Mouse (Mus musculus) heart, embryonic 15.5 days (tissue): Measurements from ENCODE around the gene Fa2h. TPM values are rescaled to one million over a fixed set of nuclear protein-coding genes. Genes with fewer than 3 reads are reported as not detected.

ENCODE experiments used
- ATAC-seq: fragments of 200-750 bp; cut with Nextera tagmentation; replicated peaks from 2 replicates; pipeline ENCODE4 v1.8.0; 2017; ENCODE audit warnings: low read depth, moderate TSS enrichment; ENCODE audit not compliant: insufficient number of reproducible peaks, insufficient read depth, low FRiP score
- H3K27ac ChIP-seq: fragments of 300-500 bp; sonication (generic); 2 replicates; pipeline ENCODE4 v1.5.1; 2015; ENCODE audit warnings: mild to moderate bottlenecking, inconsistent platforms
- H3K27me3 ChIP-seq: fragments of 300-500 bp; sonication (generic); 2 replicates; pipeline ENCODE4 v1.6.1; 2015; ENCODE audit warnings: inconsistent platforms
- H3K36me3 ChIP-seq: fragments of 300-500 bp; sonication (generic); 2 replicates; pipeline ENCODE4 v1.6.1; 2015; ENCODE audit warnings: mild to moderate bottlenecking, inconsistent platforms
- H3K4me1 ChIP-seq: fragments of 300-500 bp; sonication (generic); replicated peaks from 2 replicates; pipeline ENCODE4 v1.6.1; 2015; ENCODE audit warnings: inconsistent platforms
- H3K4me2 ChIP-seq: fragments of 300-500 bp; sonication (generic); 2 replicates; pipeline ENCODE4 v1.6.1; 2015; ENCODE audit warnings: inconsistent platforms, mild to moderate bottlenecking, moderate library complexity
- H3K4me3 ChIP-seq: fragments of 300-500 bp; sonication (generic); 2 replicates; pipeline ENCODE4 v1.5.1; 2015; ENCODE audit warnings: mild to moderate bottlenecking, inconsistent platforms
- H3K9ac ChIP-seq: fragments of 300-500 bp; sonication (generic); 2 replicates; pipeline ENCODE4 v1.6.1; 2015; ENCODE audit warnings: mild to moderate bottlenecking, inconsistent platforms
- H3K9me3 ChIP-seq: fragments of 300-500 bp; sonication (generic); replicated peaks from 2 replicates; pipeline ENCODE4 v1.6.1; 2016; ENCODE audit warnings: inconsistent platforms
- WGBS: fragments of 180-500 bp; shearing (Covaris S2); methylation state at CpG from one replicate; pipeline ENCODE4 v1.1.7; 2015; ENCODE audit warnings: mixed read lengths; 5-methylcytosine and 5-hydroxymethylcytosine counted together
- polyA plus RNA-seq: library from polyadenylated mRNA; unstranded; fragments of >200 nt; fragmentation: Nextera tagmentation; extraction: Ambion mirVana; gene quantifications from 2 replicates; pipeline ENCODE4 v1.2.1, GENCODE M21; 2015

The Fa2h gene
- polyA plus RNA-seq, 1 experiment from 2014 or later: not detected

GRCm38 (mm10) chr8:111299363-111299820 is 94.2 kb downstream of the Fa2h start:
- H3K4me3 ChIP-seq: peak overlapping the region; percentile 68
- peak overlapping the region; percentile 89 for H3K27ac ChIP-seq
- peaks cover 9% of the 10 kb centered on the region for H3K4me1 ChIP-seq
- no peaks in the 10 kb centered on the region for H3K27me3 ChIP-seq
- no peaks in the 10 kb centered on the region for H3K9me3 ChIP-seq
- H3K36me3 ChIP-seq: peaks cover 17% of the 10 kb centered on the region
- under 1% methylated on average over 28 of the region's 28 CpGs for WGBS
- ATAC-seq: 0 out of 2 replicates have a peak, but pooled peaks have one; percentile 8
- peak overlapping the region; percentile 78 for H3K9ac ChIP-seq
- H3K4me2 ChIP-seq: peak overlapping the region; percentile 64

GRCm38 (mm10) chr8:111298011-111298410 is 95.6 kb downstream of the Fa2h start:
- WGBS: 73% methylated on average over 1 of the region's 1 CpGs
- Histone ChIP-seq H3K4me2 (peak overlapping the region; percentile 64), H3K27ac (no peak overlapping the region), H3K4me3 (0 out of 2 replicates have a peak overlapping the region, but pooled peaks have one; percentile 68), H3K4me1 (peaks cover 9% of the 10 kb centered on the region), H3K9ac (no peak overlapping the region), H3K9me3 (no peaks in the 10 kb centered on the region), H3K36me3 (peaks cover 31% of the 10 kb centered on the region), H3K27me3 (no peaks in the 10 kb centered on the region)
- no peak for ATAC-seq

Other genes with a start within 250 kb of the Fa2h start
- 50.8 and 64.1 TPM in 2 replicates for gene Glg1, start 134.6 kb downstream of the Fa2h start, polyA plus RNA-seq
- 28.8 and 38.9 TPM in 2 replicates for gene Rfwd3, start 93.6 kb downstream of the Fa2h start, polyA plus RNA-seq
- 3.6 and 3.8 TPM in 2 replicates for gene Mlkl, start 55.6 kb downstream of the Fa2h start, polyA plus RNA-seq
- gene Wdr59, start 128.3 kb upstream of the Fa2h start, polyA plus RNA-seq: 3.4 and 4.4 TPM in 2 replicates
- gene Znrf1, start 142.3 kb upstream of the Fa2h start, polyA plus RNA-seq: 21.9 and 31.0 TPM in 2 replicates
- gene Ldhd, start 236.6 kb upstream of the Fa2h start, polyA plus RNA-seq: 0.79 and 1.0 TPM in 2 replicates
- gene Zfp1, start 249.6 kb upstream of the Fa2h start, polyA plus RNA-seq: 11.7 and 15.0 TPM in 2 replicates